Mouse (Mus musculus) CD4-positive helper T cell, adult 2 months (primary cell): ENCODE data around the gene Klk10.

ENCODE experiments used
- DNase-seq: peaks from one replicate; pipeline ENCODE4 v3.0.0-alpha.2; 2012; ENCODE audit warnings: low read depth, missing footprints, low spot score

Gene Klk10

GRCm38 (mm10) chr7:43796355-43796754 is 15.5 kb downstream of the Klk10 start:
- DNase-seq = no peak

- DNase-seq = peak; percentile 82
Observed at GRCm38 (mm10) chr7:43797333-43797769, 16.5 kb downstream of the Klk10 start, which contains the start of gene Klk8. TSS of gene Klk8 (plus strand) at chr7:43797577.

- DNase-seq = peak; percentile 70
Observed at GRCm38 (mm10) chr7:43797844-43798462, 17.1 kb downstream of the Klk10 start.

- DNase-seq = no peak
Observed at GRCm38 (mm10) chr7:43799876-43800275, 19.0 kb downstream of the Klk10 start.

GRCm38 (mm10) chr7:43810994-43811393 is 30.2 kb downstream of the Klk10 start, which contains the start of gene Klk7:
TSS of gene Klk7 (plus strand) at chr7:43811294.
- DNase-seq = no peak

- no peak for DNase-seq
Observed at GRCm38 (mm10) chr7:43815211-43815610, 34.4 kb downstream of the Klk10 start.

- no peak for DNase-seq
Observed at GRCm38 (mm10) chr7:43816746-43817145, 35.9 kb downstream of the Klk10 start.

- no peak for DNase-seq
Observed at GRCm38 (mm10) chr7:43821581-43821980, 40.7 kb downstream of the Klk10 start.

GRCm38 (mm10) chr7:43824199-43824598 is 43.4 kb downstream of the Klk10 start, which contains the start of gene Klk6:
TSS of gene Klk6 (plus strand) at chr7:43824499.
- DNase-seq = no peak

- DNase-seq = no peak
Observed at GRCm38 (mm10) chr7:43826056-43826455, 45.2 kb downstream of the Klk10 start.

- no peak for DNase-seq
Observed at GRCm38 (mm10) chr7:43827706-43828105, 46.9 kb downstream of the Klk10 start.

GRCm38 (mm10) chr7:43829006-43829405 is 48.2 kb downstream of the Klk10 start:
- DNase-seq = no peak
